Mouse (Mus musculus) midbrain, embryonic 14.5 days (tissue): ENCODE results near the gene Gm128. TPM values are rescaled to one million over a fixed set of nuclear protein-coding genes. Genes with fewer than 3 reads are reported as not detected.

Experiments
- ATAC-seq: fragments of 200-750 bp; cut with Nextera tagmentation; 2 replicates; pipeline ENCODE4 v1.8.0; 2017; ENCODE audit warnings: moderate number of reproducible peaks, moderate library complexity; ENCODE audit not compliant: low FRiP score, low TSS enrichment
- DNase-seq: peaks from one replicate; pipeline ENCODE4 v3.0.0-alpha.2; 2015
- H3K27ac ChIP-seq: fragments of 300-500 bp; sonication (generic); replicated peaks from 2 replicates; pipeline ENCODE4 v1.5.1; 2014; ENCODE audit warnings: mild to moderate bottlenecking, low read depth, low read length, moderate library complexity
- H3K27me3 ChIP-seq: fragments of 300-500 bp; sonication (generic); 2 replicates; pipeline ENCODE4 v1.6.1; 2014; ENCODE audit warnings: low read length, control low read depth, mixed read lengths; ENCODE audit not compliant: control insufficient read depth, insufficient read depth
- H3K36me3 ChIP-seq: fragments of 300-500 bp; sonication (generic); 2 replicates; pipeline ENCODE4 v1.6.1; 2014; ENCODE audit warnings: low read length, control low read depth; ENCODE audit not compliant: control insufficient read depth, insufficient read depth
- H3K4me1 ChIP-seq: fragments of 300-500 bp; sonication (generic); 2 replicates; pipeline ENCODE4 v1.6.1; 2014; ENCODE audit warnings: mild to moderate bottlenecking, antibody characterized with exemption, low read length, control low read depth; ENCODE audit not compliant: control insufficient read depth, insufficient read depth
- H3K4me2 ChIP-seq: fragments of 300-500 bp; sonication (generic); 2 replicates; pipeline ENCODE4 v1.6.1; 2014; ENCODE audit warnings: mild to moderate bottlenecking, low read length, moderate library complexity
- H3K4me3 ChIP-seq: fragments of 300-500 bp; sonication (generic); replicated peaks from 2 replicates; pipeline ENCODE4 v1.5.1; 2014; ENCODE audit warnings: low read depth, low read length
- H3K9ac ChIP-seq: fragments of 300-500 bp; sonication (generic); replicated peaks from 2 replicates; pipeline ENCODE4 v1.6.1; 2014; ENCODE audit warnings: mild to moderate bottlenecking, low read length, moderate library complexity
- H3K9me3 ChIP-seq: fragments of 300-500 bp; sonication (generic); 2 replicates; pipeline ENCODE4 v1.6.1; 2016; ENCODE audit warnings: low read length, control low read depth, mixed read lengths; ENCODE audit not compliant: control insufficient read depth
- WGBS: fragments of 180-500 bp; shearing (Covaris S2); extraction: QIAGEN DNeasy Blood & Tissue Kit; methylation state at CpG from one replicate; pipeline ENCODE4 v1.1.7; 2014; 5-methylcytosine and 5-hydroxymethylcytosine counted together
- polyA plus RNA-seq: library from polyadenylated mRNA; unstranded; fragments of >200 nt; fragmentation: Nextera tagmentation; extraction: Ambion mirVana; gene quantifications from 2 replicates; pipeline ENCODE4 v1.2.1, GENCODE M21; 2014

Gm128 gene
- polyA plus RNA-seq, 1 experiment from 2014 or later, result 0.11 TPM

- H3K4me3 ChIP-seq, result no peak overlapping the region
- H3K4me1 ChIP-seq, result no peaks in the 10 kb centered on the region
- H3K27me3 ChIP-seq, result no peaks in the 10 kb centered on the region
- ATAC-seq (no peak), DNase-seq (no peak)
- 69% methylated on average over 2 of the region's 2 CpGs for WGBS
- H3K36me3 ChIP-seq, result peaks cover 85% of the 10 kb centered on the region
- H3K4me2 ChIP-seq, result no peak overlapping the region
- no peak overlapping the region for H3K27ac ChIP-seq
- H3K9me3 ChIP-seq, result no peaks in the 10 kb centered on the region
- no peak overlapping the region for H3K9ac ChIP-seq
These were observed 40.8 kb downstream of the Gm128 start for GRCm38 (mm10) chr3:95200562-95200961.

- no peak for DNase-seq
- H3K4me2 ChIP-seq, result no peak overlapping the region
- H3K4me1 ChIP-seq, result no peaks in the 10 kb centered on the region
- WGBS, result 56% methylated on average over 7 of the region's 7 CpGs
- H3K9ac ChIP-seq, result no peak overlapping the region
- no peaks in the 10 kb centered on the region for H3K27me3 ChIP-seq
- H3K36me3 ChIP-seq, result peaks cover 84% of the 10 kb centered on the region
- no peaks in the 10 kb centered on the region for H3K9me3 ChIP-seq
- no peak for ATAC-seq
- H3K27ac ChIP-seq, result no peak overlapping the region
- no peak overlapping the region for H3K4me3 ChIP-seq
These were observed 41.3 kb downstream of the Gm128 start for GRCm38 (mm10) chr3:95200132-95200531.

- Histone ChIP-seq H3K4me2 (no peak overlapping the region), H3K27ac (no peak overlapping the region), H3K4me1 (no peaks in the 10 kb centered on the region), H3K27me3 (no peaks in the 10 kb centered on the region), H3K9ac (no peak overlapping the region), H3K9me3 (no peaks in the 10 kb centered on the region), H3K36me3 (peaks cover 82% of the 10 kb centered on the region), H3K4me3 (no peak overlapping the region)
- DNase-seq (no peak), ATAC-seq (no peak)
- whole genome bisulfite sequencing, result 85% methylated on average over 1 of the region's 1 CpGs
These were observed 42.3 kb downstream of the Gm128 start for GRCm38 (mm10) chr3:95199101-95199500.

- H3K27ac ChIP-seq, result no peak overlapping the region
- no peak for ATAC-seq
- 79% methylated on average over 2 of the region's 2 CpGs for WGBS
- no peak overlapping the region for H3K4me2 ChIP-seq
- no peak overlapping the region for H3K4me3 ChIP-seq
- no peak for DNase-seq
- no peaks in the 10 kb centered on the region for H3K27me3 ChIP-seq
- no peaks in the 10 kb centered on the region for H3K4me1 ChIP-seq
- no peaks in the 10 kb centered on the region for H3K9me3 ChIP-seq
- peaks cover 64% of the 10 kb centered on the region for H3K36me3 ChIP-seq
- H3K9ac ChIP-seq, result no peak overlapping the region
These were observed 45.6 kb downstream of the Gm128 start for GRCm38 (mm10) chr3:95195772-95196171.

- DNase-seq, result no peak
- Histone ChIP-seq H3K27ac (no peak overlapping the region), H3K27me3 (no peaks in the 10 kb centered on the region), H3K4me3 (no peak overlapping the region), H3K9ac (no peak overlapping the region), H3K4me1 (no peaks in the 10 kb centered on the region), H3K9me3 (no peaks in the 10 kb centered on the region), H3K36me3 (peaks cover 63% of the 10 kb centered on the region), H3K4me2 (no peak overlapping the region)
- ATAC-seq, result no peak
- WGBS, result 80% methylated on average over 6 of the region's 6 CpGs
These were observed 46.7 kb downstream of the Gm128 start for GRCm38 (mm10) chr3:95194721-95195135.

Other genes starting within 250 kb of the Gm128 start
- 22.5 and 30.0 TPM in 2 replicates for gene Zfp687, start 226.2 kb downstream of the Gm128 start, polyA plus RNA-seq
- gene Psmd4, start 199.0 kb downstream of the Gm128 start, polyA plus RNA-seq, result 258 and 282 TPM in 2 replicates
- 15.0 and 15.4 TPM in 2 replicates for gene Pip5k1a, start 134.7 kb downstream of the Gm128 start, polyA plus RNA-seq
- 194 and 204 TPM in 2 replicates for gene Vps72, start 130.6 kb downstream of the Gm128 start, polyA plus RNA-seq
- 0.47 and 0.49 TPM in 2 replicates for gene Tmod4, start 117.1 kb downstream of the Gm128 start, polyA plus RNA-seq
- 86.6 and 102 TPM in 2 replicates for gene Scnm1, start 107.6 kb downstream of the Gm128 start, polyA plus RNA-seq
- gene Lysmd1, start 107.5 kb downstream of the Gm128 start, polyA plus RNA-seq, result 31.7 and 34.7 TPM in 2 replicates
- 0.92 and 3.4 TPM in 2 replicates for gene Tnfaip8l2, start 99.2 kb downstream of the Gm128 start, polyA plus RNA-seq
- gene Sema6c, start 81.1 kb downstream of the Gm128 start, polyA plus RNA-seq, result 39.0 and 44.4 TPM in 2 replicates
- 3.7 and 4.2 TPM in 2 replicates for gene Gabpb2, start 23.7 kb downstream of the Gm128 start, polyA plus RNA-seq
- gene Cdc42se1, start 12.9 kb downstream of the Gm128 start, polyA plus RNA-seq, result 58.3 and 64.5 TPM in 2 replicates
- gene Mllt11, start 9.4 kb downstream of the Gm128 start, polyA plus RNA-seq, result 545 and 586 TPM in 2 replicates
- not detected in 2 replicates for gene Bnipl, start 9.6 kb upstream of the Gm128 start, polyA plus RNA-seq
- 44.2 and 48.2 TPM in 2 replicates for gene Mindy1, start 39.7 kb upstream of the Gm128 start, polyA plus RNA-seq
- 59.4 TPM in 2 replicates for gene Prune1, start 40.5 kb upstream of the Gm128 start, polyA plus RNA-seq
- gene Anxa9, start 65.6 kb upstream of the Gm128 start, polyA plus RNA-seq, result 0.45 and 0.55 TPM in 2 replicates
- 70.6 and 83.2 TPM in 2 replicates for gene Cers2, start 73.2 kb upstream of the Gm128 start, polyA plus RNA-seq
- 36.8 and 53.6 TPM in 2 replicates for gene Setdb1, start 115.6 kb upstream of the Gm128 start, polyA plus RNA-seq
- gene 4930558C23Rik, start 161.2 kb upstream of the Gm128 start, polyA plus RNA-seq, result not detected in 2 replicates
- gene Arnt, start 192.8 kb upstream of the Gm128 start, polyA plus RNA-seq, result 8.1 and 16.0 TPM in 2 replicates